Mouse (Mus musculus) thymus, postnatal 25 days (tissue): ENCODE measurements around the gene Arhgdig.
A peak's percentile ranks its signal among the peaks of the same experiment; 100 is the strongest.

Source experiments
- DNase-seq: peaks from one replicate; pipeline ENCODE4 v3.0.0; 2022

Gene Arhgdig

DNA sequence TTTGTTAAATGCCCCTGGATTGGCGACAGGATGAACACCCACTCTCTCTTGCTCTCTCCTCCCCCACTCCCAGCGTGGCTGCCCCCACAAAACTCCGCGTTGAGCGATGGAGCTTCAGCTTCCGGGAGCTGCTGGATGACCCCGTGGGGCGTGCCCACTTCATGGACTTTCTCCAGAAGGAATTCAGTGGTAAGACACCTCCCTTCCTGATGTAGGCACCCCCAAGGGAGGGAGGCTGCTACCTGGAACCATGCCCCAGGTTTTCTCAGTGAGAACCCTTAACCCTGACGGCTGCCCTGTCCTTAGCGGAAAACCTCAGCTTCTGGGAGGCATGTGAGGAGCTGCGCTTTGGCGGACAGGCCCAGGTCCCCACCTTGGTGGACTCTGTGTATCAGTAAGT is at the start of gene Arhgdig:
Gene Arhgdig (minus strand): TSS at position 101 of the 400 bp plus-strand sequence.
- no peak for DNase-seq

- DNase-seq = no peak
Measured at GRCm38 (mm10) chr17:26255313-26255712, 47.7 kb upstream of the Arhgdig start.

DNA sequence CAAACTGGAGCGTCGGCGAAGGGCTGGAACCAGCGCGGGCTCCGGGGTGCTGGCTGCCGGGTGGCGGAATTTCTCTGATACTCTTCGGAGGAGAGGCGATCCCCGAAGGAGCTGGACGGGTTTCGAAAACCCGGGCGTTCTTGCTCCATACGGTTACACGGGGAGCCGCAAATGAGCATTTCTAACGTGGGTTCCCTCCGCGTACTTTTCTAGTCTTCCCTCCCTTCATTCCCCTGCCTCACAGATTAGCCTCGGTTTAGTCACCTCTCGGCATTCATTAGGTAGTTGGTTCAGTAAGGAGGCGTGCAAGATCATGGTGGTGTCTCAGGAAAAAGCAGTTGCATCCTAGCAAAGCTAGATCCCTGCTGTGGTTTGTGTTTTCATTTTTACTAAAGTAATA is 45.8 kb upstream of the Arhgdig start:
- DNase-seq = no peak

GRCm38 (mm10) chr17:26252539-26253251 is 45.1 kb upstream of the Arhgdig start, which contains the start of gene Luc7l:
Gene Luc7l, plus strand, starts transcription at chr17:26252896.
- DNase-seq = peak; percentile 92

- DNase-seq = no peak
Measured at GRCm38 (mm10) chr17:26251886-26252538, 44.4 kb upstream of the Arhgdig start.

- peak; percentile 88 for DNase-seq
Measured at GRCm38 (mm10) chr17:26244101-26244841, 36.7 kb upstream of the Arhgdig start, which contains the start of gene Fam234a. Gene Fam234a, minus strand, starts transcription at chr17:26244242.

DNA sequence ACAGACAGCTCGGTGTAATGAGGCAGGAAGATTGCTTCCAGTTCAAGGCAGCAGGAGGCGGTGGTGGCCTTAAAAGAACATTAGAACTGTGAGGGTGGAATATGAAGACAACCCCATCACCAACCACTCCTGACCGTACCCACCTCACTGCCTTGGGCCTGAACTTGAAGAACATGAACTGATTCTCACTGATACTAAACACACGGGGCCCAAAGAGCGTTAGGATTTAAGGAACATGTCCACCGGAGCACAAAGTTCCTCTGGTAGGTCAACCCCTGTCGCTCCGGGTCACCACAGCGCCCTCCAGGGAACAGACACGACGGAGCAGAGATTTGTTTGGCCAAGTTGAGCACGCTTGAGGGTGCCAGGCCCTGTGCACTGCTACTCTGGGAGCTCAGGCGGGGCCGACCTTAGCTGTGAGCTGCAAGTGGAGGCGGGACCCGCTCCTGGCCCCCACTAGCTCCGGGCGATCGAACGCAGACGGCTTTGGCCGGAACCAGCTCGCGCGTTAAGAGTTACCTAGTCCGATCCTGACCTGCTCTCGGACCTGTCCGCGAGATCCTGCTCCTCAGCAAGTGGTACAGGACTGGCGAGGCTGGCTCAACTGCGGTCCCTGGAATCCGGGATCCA is 36.0 kb upstream of the Arhgdig start:
- DNase-seq = peak; percentile 57

DNA sequence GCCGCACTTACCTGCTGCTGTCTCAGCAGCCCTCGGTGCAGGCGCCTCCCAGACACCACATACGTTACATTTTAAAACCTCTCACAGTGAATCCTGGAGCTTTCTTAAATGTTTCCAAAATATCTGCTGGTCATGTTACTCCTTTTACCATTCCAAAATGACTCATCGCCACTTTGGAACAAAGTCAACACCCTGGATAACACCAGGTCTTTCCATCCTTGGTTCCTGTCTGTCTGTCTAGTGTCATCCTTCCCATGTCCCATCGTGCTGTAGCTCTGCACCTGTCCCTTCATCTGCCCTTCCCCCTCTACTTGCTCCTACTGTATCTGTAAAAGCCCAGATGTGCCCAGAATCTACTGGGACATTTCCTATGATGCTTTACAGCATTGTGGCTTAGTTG is 33.4 kb upstream of the Arhgdig start:
- no peak for DNase-seq

DNA sequence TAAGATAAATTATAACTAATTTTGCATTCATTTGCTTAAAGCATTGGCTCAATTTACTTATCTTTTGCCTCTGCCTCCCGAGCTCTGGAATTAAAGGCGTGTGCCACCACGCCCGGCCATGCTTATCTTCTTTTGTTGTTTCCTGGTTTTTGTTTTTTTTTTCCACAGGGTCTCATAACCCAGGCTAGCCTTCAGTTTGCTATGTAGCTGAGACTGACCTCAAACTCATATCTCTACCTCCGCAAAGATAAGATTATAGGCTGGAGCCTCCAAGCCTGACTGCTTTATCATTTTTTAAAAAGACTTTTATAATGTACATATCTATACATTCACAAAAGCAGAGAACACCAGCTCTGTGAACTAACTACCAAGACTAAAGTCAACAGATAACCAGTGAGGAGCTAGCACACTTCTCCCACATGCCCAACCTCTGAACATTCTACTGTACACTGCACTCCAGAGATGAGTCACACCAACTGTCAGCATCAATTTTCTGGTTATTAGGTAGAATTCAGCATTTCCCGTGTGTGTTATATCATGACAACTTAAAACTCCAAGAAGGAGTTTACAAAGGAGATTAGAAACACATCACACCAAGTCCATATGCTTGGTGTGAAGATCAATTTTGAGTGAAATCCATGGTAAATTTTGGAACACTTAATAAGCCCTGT is 32.7 kb upstream of the Arhgdig start:
- DNase-seq = no peak

GRCm38 (mm10) chr17:26239551-26239950 is 32.0 kb upstream of the Arhgdig start:
- DNase-seq = no peak

- DNase-seq = no peak
Measured at GRCm38 (mm10) chr17:26237667-26238066, 30.1 kb upstream of the Arhgdig start.

DNA sequence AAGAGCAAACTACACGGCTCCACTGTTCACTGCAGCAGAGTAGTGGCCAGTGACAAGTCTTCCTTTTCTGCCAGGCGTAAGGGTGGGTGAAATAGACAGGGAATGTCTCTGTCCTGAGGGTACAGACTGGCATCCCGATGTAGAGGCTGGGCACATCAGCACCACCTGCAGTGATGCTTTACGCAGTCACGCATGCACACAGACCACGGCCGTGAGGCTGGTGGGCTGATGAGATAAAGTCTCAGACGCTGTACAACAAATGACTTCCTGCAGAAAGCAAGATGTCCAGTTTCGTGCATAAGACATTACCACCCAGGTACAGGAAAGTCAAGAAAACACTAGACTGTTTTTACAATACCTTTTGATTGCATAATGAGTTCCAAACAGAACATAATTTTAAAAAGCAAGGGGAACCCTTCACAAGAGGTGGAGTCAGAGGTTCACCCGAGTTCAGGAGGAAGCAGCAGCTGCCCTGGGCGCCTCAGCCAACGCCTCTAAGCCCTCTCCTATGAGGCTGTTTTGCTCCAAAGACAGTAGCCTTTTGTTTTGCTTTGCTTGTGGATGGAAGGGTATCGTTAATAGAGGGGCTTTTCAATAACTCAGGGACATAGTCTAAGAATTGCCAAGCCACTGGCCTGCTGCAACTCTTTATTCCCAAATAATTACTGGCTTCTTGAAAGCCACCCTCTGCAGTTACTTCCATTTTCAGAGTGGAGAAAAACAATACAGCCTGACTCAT is 27.7 kb upstream of the Arhgdig start:
- no peak for DNase-seq

DNA sequence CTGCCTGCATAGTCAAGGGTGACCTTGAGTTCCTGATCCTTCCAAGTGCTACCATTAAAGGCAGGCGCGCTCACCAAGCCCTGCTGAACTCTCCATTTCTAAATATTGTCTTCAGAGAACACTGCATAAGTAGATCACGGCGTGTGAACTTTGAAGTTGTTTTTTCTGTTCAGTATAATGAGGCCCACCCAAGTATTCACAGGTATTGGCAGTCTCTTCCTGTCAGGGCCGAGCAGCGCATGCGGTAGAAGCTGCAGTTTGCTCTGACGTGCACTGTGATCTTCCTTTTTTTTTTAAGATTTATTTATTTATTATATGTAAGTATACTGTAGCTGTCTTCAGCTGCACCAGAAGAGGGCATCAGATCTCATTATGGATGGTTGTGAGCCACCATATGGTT is 26.8 kb upstream of the Arhgdig start:
- DNase-seq = no peak

- peak; percentile 33 for DNase-seq
Measured at GRCm38 (mm10) chr17:26232863-26233262, 25.3 kb upstream of the Arhgdig start.

DNA sequence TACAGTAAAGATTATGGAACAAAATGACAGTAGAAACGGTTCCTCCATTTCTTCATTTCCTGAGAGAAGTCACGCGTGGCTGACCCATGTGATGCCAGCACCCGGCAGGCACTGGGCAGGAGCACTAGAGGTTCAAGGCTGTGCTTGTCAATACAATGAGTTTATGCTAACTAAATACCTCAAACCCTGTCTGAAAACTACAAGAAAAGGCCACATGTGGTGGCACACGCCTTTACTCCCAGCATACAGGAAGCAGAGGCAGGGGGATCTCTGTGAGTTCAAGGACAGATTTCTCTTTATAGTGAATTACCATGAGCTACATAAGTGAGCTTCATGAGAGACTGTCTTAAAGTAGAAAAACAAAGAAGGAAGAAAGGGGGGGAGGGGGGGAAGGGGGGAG is 23.6 kb upstream of the Arhgdig start:
- DNase-seq = no peak

DNA sequence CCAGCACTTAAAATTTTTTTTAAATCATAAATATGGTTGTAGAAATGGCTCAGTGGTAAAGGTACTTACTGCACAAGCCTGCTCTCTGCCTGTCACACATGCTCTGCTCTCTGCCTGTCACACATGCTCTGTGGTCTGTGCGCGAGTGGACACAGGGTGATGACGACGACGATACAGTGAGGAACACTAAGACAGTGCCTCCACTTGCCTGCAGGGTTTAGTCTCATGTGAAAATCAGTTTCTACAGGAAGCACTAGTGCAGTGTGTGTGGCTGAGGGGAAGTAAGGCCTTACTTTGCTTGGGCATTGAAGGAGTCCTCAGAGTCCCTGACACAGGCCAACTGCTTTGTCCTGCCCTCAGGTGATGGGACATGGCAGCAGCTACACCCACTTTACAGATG is 22.2 kb upstream of the Arhgdig start:
- no peak for DNase-seq

GRCm38 (mm10) chr17:26225150-26225549 is 17.6 kb upstream of the Arhgdig start:
- no peak for DNase-seq

DNA sequence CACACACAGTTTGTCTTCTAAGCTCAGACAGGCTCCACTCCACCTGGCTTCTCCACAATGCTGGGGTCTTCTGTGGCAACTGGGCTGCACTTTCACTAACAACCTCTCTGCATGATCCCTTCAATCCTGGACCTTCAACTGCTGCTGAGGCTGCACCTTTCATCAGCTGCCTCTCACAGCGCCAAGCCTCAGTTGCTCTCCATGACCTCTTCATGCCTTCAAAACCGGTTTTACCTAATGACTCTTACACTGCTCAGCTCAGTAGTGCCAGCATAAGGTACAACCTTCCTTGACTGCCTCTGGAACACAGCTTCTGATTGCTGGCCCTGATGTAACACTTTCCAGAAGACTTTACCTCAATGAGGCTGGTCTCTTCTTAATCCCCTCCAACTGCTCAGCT is 13.9 kb upstream of the Arhgdig start:
- DNase-seq = no peak

DNA sequence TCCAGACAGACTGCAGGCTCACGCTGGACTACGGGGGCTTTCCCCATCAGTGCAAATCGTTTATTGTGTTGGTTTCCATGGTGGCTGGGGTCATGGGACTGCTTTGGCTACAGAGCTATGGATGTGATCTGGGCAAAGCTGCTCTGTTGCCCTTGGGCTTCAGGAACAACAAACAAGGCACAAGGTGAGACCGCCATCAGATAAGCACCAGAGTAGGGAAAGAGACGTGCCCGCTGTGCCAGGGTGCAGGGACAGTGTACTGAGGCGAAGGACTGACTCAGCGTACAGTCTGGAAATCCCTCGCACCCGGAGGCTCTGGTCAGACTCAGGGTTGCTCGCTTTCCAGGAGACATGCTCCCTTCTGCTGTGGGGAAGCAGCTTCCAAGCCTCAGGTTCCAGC is 5.1 kb upstream of the Arhgdig start:
- DNase-seq = no peak

DNA sequence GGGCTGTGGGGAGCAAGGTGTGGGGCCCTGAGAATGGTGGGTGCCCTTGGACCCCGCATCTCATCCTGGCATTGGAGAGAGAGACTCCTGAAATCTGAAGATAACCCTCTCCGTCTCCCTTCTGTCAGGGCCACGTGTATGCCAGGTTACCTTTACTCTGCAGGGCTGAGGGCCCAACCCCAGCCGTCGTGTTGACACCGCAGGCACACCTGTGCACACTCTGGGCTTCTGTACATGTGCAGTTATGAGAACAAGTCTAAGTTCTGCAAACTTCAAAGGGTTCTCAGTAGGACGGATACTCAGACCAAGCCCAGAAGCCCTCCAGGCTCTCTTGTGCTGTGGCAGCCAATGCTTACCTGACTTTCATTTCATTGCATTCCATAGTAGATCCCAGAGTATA is 4.7 kb upstream of the Arhgdig start:
- DNase-seq = no peak

DNA sequence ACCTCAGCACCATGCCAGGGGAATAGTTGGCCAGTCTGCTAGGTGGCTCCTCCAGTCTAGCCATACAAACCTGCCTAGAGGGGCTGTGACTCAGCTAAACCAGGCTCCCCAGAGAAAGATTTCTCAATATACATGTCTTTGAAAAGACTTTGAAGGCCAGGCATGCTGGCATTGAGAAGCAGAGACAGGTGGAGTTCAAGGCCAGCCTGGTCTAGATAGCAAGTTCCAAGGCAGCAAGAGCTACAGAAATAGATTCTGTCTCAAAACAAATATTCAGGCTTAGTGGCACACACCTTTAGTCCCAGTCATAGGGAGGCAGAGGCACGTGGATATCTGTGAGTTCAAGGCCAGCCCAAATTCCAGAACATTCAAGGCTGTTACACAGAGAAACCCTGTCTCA is 1.2 kb downstream of the Arhgdig start:
- DNase-seq = no peak

DNA sequence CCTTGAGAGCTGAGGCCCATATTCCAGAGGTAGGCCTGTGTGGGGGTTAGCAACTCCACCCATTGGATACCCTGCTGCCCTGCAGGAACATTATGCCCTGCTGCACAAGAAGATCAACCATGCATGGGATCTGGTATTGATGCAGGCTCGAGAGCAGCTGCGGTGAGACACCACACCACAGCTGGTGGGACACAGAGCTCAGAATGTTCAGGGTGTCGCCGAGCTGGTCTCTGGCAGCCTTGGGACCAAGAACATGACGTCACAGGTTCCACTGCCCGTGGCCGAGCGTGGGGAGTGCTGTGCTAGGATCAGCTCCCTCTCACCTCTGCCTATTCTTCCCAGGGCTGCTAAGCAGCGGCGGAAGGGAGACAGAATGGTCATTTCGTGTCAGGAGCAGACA is 2.8 kb downstream of the Arhgdig start:
- DNase-seq = no peak
